15 mouse cellular contexts compared by ENCODE assay signal in the genomic region with DNA sequence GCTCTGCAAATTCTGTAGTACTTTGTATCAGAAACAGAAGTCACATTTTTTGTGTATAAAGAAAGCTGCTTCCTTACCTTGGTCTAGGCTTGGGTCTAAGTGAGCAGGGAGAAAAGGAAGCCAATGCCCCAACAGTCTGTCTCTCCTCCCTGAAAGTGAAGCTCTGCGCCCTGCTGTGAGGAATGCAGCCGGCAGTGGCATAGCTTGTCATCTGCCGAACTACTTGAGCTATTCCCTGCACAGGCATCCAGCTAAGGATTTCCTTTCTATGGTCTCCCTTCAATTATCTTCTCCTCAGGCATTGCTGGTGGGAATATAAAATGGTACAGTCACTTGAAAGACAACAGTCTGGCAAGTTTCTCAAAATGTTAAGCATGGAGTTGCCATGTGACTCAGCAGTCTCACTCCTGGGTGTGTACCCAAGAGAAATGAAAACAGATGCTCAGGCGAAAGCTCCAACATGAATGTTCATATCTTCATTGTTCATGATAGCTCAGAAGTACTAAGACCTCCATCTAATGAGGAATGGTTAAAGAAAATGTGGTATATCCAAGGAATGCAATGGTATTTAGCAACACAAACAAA.
DNase-seq lines count a peak whose midpoint lies in the region; ATAC-seq and TF ChIP-seq lines count a peak whose summit lies in the region.
"Had no signal": no experiment of that assay in that cellular context is flagged by ENCODE, and none has a peak within 500 bp of the region (broad histone marks: within the 10 kb centered on the region; RNA-seq: fewer than 3 reads in every experiment).

No protein-coding gene starts in this region.

- no peak for DNase-seq in forebrain, postnatal 0 days
- peak; percentile 19 for DNase-seq in brain, embryonic 14.5 days (ENCODE audit: low read depth)
- no peak for DNase-seq in layer of hippocampus, postnatal 36 days
- no peak for DNase-seq in lung, postnatal 10 days
- DNase-seq: adrenal gland, adult 2 months; right cerebral cortex, postnatal 25 days; thymus, adult 2 months had no signal

- no peaks in the 10 kb centered on the region for H3K27me3 ChIP-seq in forebrain, postnatal 0 days (ENCODE audit: insufficient read depth, low read length)
- no peaks in the 10 kb centered on the region for H3K27me3 ChIP-seq in forebrain, embryonic 13.5 days
- no peaks in the 10 kb centered on the region for H3K27me3 ChIP-seq in megakaryocyte, embryonic 14.5 days (replicated peaks)
- H3K27me3 ChIP-seq: CH12.LX; kidney, embryonic 15.5 days; lung, embryonic 15.5 days had no signal

- no peaks in the 10 kb centered on the region for H3K4me1 ChIP-seq in forebrain, postnatal 0 days (ENCODE audit: insufficient read depth)
- H3K4me1 ChIP-seq in forebrain, embryonic 13.5 days, result no peaks in the 10 kb centered on the region; the same call in 1 of the 2 replicates
- H3K4me1 ChIP-seq in megakaryocyte, embryonic 14.5 days, result peaks cover 85% of the 10 kb centered on the region
- H3K4me1 ChIP-seq: kidney, embryonic 15.5 days; lung, embryonic 15.5 days had no signal

- no peak for TF ChIP-seq CTCF in forebrain, postnatal 0 days (IDR thresholded peaks at IDR 0.05; ENCODE audit: low read depth)
- no peak for TF ChIP-seq CTCF in brain, embryonic 14.5 days (IDR thresholded peaks at IDR 0.05; ENCODE audit: borderline replicate concordance, extremely low read depth, insufficient read depth, insufficient read length)

- H3K36me3 ChIP-seq in forebrain, postnatal 0 days (ENCODE audit: insufficient read depth), result no peaks in the 10 kb centered on the region
- peaks cover 9% of the 10 kb centered on the region for H3K36me3 ChIP-seq in forebrain, embryonic 13.5 days (ENCODE audit: poor library complexity, severe bottlenecking)
- H3K36me3 ChIP-seq in megakaryocyte, embryonic 14.5 days (replicated peaks; ENCODE audit: low read length), result peaks cover 54% of the 10 kb centered on the region
- H3K36me3 ChIP-seq: lung, embryonic 15.5 days had no signal

- ATAC-seq in forebrain, postnatal 0 days, result peak; percentile 12; the same call in 1 of the 2 replicates
- no peak for ATAC-seq in forebrain, embryonic 13.5 days
- no peak for ATAC-seq in megakaryocyte, adult 5-6 weeks (ENCODE audit: poor library complexity, severe bottlenecking)

- no peak overlapping the region for H3K4me3 ChIP-seq in forebrain, postnatal 0 days (ENCODE audit: low read depth, low read length)
- H3K4me3 ChIP-seq in forebrain, embryonic 13.5 days, result no peak overlapping the region
- peak overlapping the region; percentile 82 for H3K4me3 ChIP-seq in megakaryocyte, embryonic 14.5 days (replicated peaks)
- H3K4me3 ChIP-seq: kidney, embryonic 15.5 days; lung, embryonic 15.5 days; midbrain, embryonic 10.5 days had no signal

- WGBS in forebrain, postnatal 0 days, result 45% methylated on average over 4 of the region's 4 CpGs
- WGBS in forebrain, embryonic 13.5 days, result 68% methylated on average over 4 of the region's 4 CpGs

- no peaks in the 10 kb centered on the region for H3K9me3 ChIP-seq in forebrain, postnatal 0 days (ENCODE audit: low read length)
- no peaks in the 10 kb centered on the region for H3K9me3 ChIP-seq in forebrain, embryonic 13.5 days (replicated peaks)
- H3K9me3 ChIP-seq in megakaryocyte, embryonic 14.5 days, result no peaks in the 10 kb centered on the region
- H3K9me3 ChIP-seq: kidney, embryonic 15.5 days; lung, embryonic 15.5 days; midbrain, embryonic 10.5 days had no signal

- no peak overlapping the region for H3K9ac ChIP-seq in forebrain, postnatal 0 days
- H3K9ac ChIP-seq in forebrain, embryonic 13.5 days, result no peak overlapping the region
- H3K9ac ChIP-seq: kidney, embryonic 15.5 days; lung, embryonic 15.5 days had no signal

- H3K27ac ChIP-seq in forebrain, postnatal 0 days (ENCODE audit: low read depth, low read length), result no peak overlapping the region
- H3K27ac ChIP-seq in forebrain, embryonic 13.5 days, result no peak overlapping the region
- H3K27ac ChIP-seq: kidney, embryonic 15.5 days; lung, embryonic 15.5 days; midbrain, embryonic 10.5 days had no signal

- TF ChIP-seq POLR2A in brain, embryonic 14.5 days (IDR thresholded peaks at IDR 0.05; ENCODE audit: borderline replicate concordance, extremely low read depth, insufficient read depth, insufficient read length, poor library complexity, severe bottlenecking), result no peak

- H3K4me2 ChIP-seq in forebrain, postnatal 0 days (ENCODE audit: low read depth), result no peak overlapping the region
- no peak overlapping the region for H3K4me2 ChIP-seq in forebrain, embryonic 13.5 days
- H3K4me2 ChIP-seq: kidney, embryonic 15.5 days; liver, embryonic 11.5 days; lung, embryonic 15.5 days had no signal
